Mouse (Mus musculus) thymus, adult 2 months (tissue): ENCODE measurements around the gene Wdr93. TPM values are rescaled to one million over a fixed set of nuclear protein-coding genes. Genes with fewer than 3 reads are reported as not detected.
A peak's percentile ranks its signal among the peaks of the same experiment; 100 is the strongest.

Experiments
- DNase-seq: peaks from one replicate; pipeline ENCODE4 v3.0.0; 2021
- H3K27ac ChIP-seq: fragments of 200-500 bp; 2 replicates; pipeline ENCODE4 v1.5.1; 2012; ENCODE audit warnings: low read length, control low read depth; ENCODE audit not compliant: control insufficient read depth, insufficient read depth
- H3K27me3 ChIP-seq: fragments of 200-500 bp; 2 replicates; pipeline ENCODE4 v1.6.1; 2012; ENCODE audit warnings: mild to moderate bottlenecking, low read length, moderate library complexity, mixed read lengths; ENCODE audit not compliant: control insufficient read depth, insufficient read depth
- H3K36me3 ChIP-seq: fragments of 200-500 bp; 2 replicates; pipeline ENCODE4 v1.6.1; 2012; ENCODE audit warnings: mild to moderate bottlenecking, low read length, moderate library complexity; ENCODE audit not compliant: control insufficient read depth, insufficient read depth
- H3K4me1 ChIP-seq: fragments of 200-500 bp; replicated peaks from 2 replicates; pipeline ENCODE4 v1.6.1; 2012; ENCODE audit warnings: low read length; ENCODE audit not compliant: control insufficient read depth, insufficient read depth
- H3K4me3 ChIP-seq: fragments of 200-500 bp; 2 replicates; pipeline ENCODE4 v1.5.1; 2012; ENCODE audit warnings: mild to moderate bottlenecking, low read length, control low read depth, moderate library complexity; ENCODE audit not compliant: control insufficient read depth, insufficient read depth
- CTCF ChIP-seq: fragments of 200-500 bp; IDR thresholded peaks from 2 replicates; pipeline ENCODE4 v1.5.1; 2012; ENCODE audit warnings: mild to moderate bottlenecking, control low read depth, low read length, moderate library complexity, borderline replicate concordance; ENCODE audit not compliant: control insufficient read depth, poor library complexity, insufficient read depth; ENCODE audit errors: extremely low read depth
- POLR2A ChIP-seq: fragments of 200-500 bp; IDR thresholded peaks from 2 replicates; pipeline ENCODE4 v1.6.1; 2012; ENCODE audit warnings: mild to moderate bottlenecking, low read length, control low read depth, moderate library complexity; ENCODE audit not compliant: control insufficient read depth, poor library complexity, insufficient read depth; ENCODE audit errors: extremely low read depth
- WGBS: fragments of 180-500 bp; shearing (Covaris S2); methylation state at CpG from one replicate; pipeline ENCODE4 v1.1.7; 2018; 5-methylcytosine and 5-hydroxymethylcytosine counted together
- polyA plus RNA-seq: library from polyadenylated mRNA; depleted of rRNA; stranded (reverse); fragments of >200 nt; gene quantifications from 2 replicates; pipeline ENCODE4 v1.2.3, GENCODE M21; 2012

Wdr93 gene
- polyA plus RNA-seq, 1 experiment = 0.22 TPM

GRCm38 (mm10) chr7:79731438-79731837 lies 11.5 kb upstream of the Wdr93 start:
- Histone ChIP-seq H3K27me3 (no peaks in the 10 kb centered on the region; the same call in 1 of the 2 replicates), H3K27ac (no peak overlapping the region), H3K4me1 (no peaks in the 10 kb centered on the region), H3K4me3 (no peak overlapping the region), H3K36me3 (no peaks in the 10 kb centered on the region)
- 90% methylated on average over 13 of the region's 13 CpGs for WGBS
- TF ChIP-seq CTCF = no peak
- DNase-seq = no peak

GRCm38 (mm10) chr7:79732622-79733021 lies 10.3 kb upstream of the Wdr93 start, which contains the start of gene Plin1:
TSS of gene Plin1 (minus strand) at chr7:79732903.
- no peak within 1 kb of the TSS for H3K4me3 ChIP-seq
- no peaks in the 10 kb centered on the region for H3K4me1 ChIP-seq
- H3K27ac ChIP-seq = no peak within 1 kb of the TSS
- H3K27me3 ChIP-seq = no peaks in the 10 kb centered on the region; the same call in 1 of the 2 replicates
- WGBS = 79% methylated on average over 4 of the region's 4 CpGs
- H3K36me3 ChIP-seq = no peaks in the 10 kb centered on the region
- no peak for TF ChIP-seq POLR2A
- TF ChIP-seq CTCF = no peak
- DNase-seq = no peak

- no peaks in the 10 kb centered on the region; the same call in 1 of the 2 replicates for H3K27me3 ChIP-seq
- no peaks in the 10 kb centered on the region for H3K4me1 ChIP-seq
- H3K36me3 ChIP-seq = no peaks in the 10 kb centered on the region
- TF ChIP-seq CTCF (no peak), POLR2A (no peak)
- no peak for DNase-seq
- H3K27ac ChIP-seq = no peak overlapping the region
- H3K4me3 ChIP-seq = no peak overlapping the region
- WGBS = 93% methylated on average over 8 of the region's 8 CpGs
Observed at GRCm38 (mm10) chr7:79734563-79734962, 8.4 kb upstream of the Wdr93 start.

GRCm38 (mm10) chr7:79736511-79736910 lies 6.5 kb upstream of the Wdr93 start:
- 96% methylated on average over 14 of the region's 14 CpGs for WGBS
- no peak for DNase-seq
- Histone ChIP-seq H3K27ac (no peak overlapping the region), H3K4me1 (no peaks in the 10 kb centered on the region), H3K27me3 (no peaks in the 10 kb centered on the region; the same call in 1 of the 2 replicates), H3K36me3 (no peaks in the 10 kb centered on the region), H3K4me3 (no peak overlapping the region)
- TF ChIP-seq CTCF (no peak), POLR2A (no peak)

- Histone ChIP-seq H3K4me1 (peaks cover 3% of the 10 kb centered on the region), H3K4me3 (no peak overlapping the region), H3K27me3 (no peaks in the 10 kb centered on the region), H3K27ac (no peak overlapping the region), H3K36me3 (no peaks in the 10 kb centered on the region)
- no peak for DNase-seq
- 96% methylated on average over 2 of the region's 2 CpGs for WGBS
- TF ChIP-seq CTCF (no peak), POLR2A (no peak)
Observed at GRCm38 (mm10) chr7:79738913-79739312, 4.0 kb upstream of the Wdr93 start.

GRCm38 (mm10) chr7:79740279-79740678 lies 2.7 kb upstream of the Wdr93 start:
- no peak for DNase-seq
- Histone ChIP-seq H3K4me1 (peaks cover 3% of the 10 kb centered on the region), H3K36me3 (no peaks in the 10 kb centered on the region), H3K27me3 (no peaks in the 10 kb centered on the region), H3K4me3 (no peak overlapping the region), H3K27ac (no peak overlapping the region)
- TF ChIP-seq POLR2A (no peak), CTCF (no peak)
- WGBS = 87% methylated on average over 4 of the region's 4 CpGs

GRCm38 (mm10) chr7:79742277-79742658 lies 695 bp upstream of the Wdr93 start:
- 8% methylated on average over 11 of the region's 11 CpGs for WGBS
- Histone ChIP-seq H3K27ac (no peak overlapping the region), H3K4me3 (peak overlapping the region; percentile 76), H3K27me3 (no peaks in the 10 kb centered on the region), H3K4me1 (peaks cover 3% of the 10 kb centered on the region), H3K36me3 (no peaks in the 10 kb centered on the region)
- no peak for TF ChIP-seq CTCF
- TF ChIP-seq POLR2A = no peak
- no peak for DNase-seq
